Mouse (Mus musculus): Measurements from ENCODE around the gene Dnajc16.

The Dnajc16 gene

GRCm38 (mm10) chr4:141790524-141790990, at the start of gene Dnajc16:
Gene Dnajc16, minus strand, starts transcription at chr4:141790931.
- peak; percentile 99 for DNase-seq (ENCODE audit: low spot score)

GRCm38 (mm10) chr4:141834536-141835095, 43.9 kb upstream of the Dnajc16 start:
- DNase-seq (ENCODE audit: low spot score): no peak

DNA sequence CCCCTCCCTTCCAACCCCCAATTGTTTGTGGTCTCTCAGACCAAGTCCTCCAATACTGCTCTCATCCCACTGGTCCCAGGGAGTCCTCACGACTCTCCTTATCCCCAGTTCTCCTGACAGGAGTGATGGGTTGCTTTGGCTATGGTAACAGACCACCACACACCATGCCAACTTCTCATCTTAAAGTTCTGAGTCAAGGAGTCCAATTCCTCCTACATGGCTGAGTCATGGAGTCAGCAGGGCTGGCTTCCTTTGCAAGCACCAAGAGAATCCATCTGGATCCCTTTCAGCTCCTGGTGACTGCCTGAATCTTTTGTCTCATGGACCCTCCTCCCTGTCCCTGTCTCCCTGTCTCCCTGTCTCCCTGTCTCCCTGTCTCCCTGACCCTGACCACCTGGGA, 43.2 kb upstream of the Dnajc16 start:
- no peak for DNase-seq (ENCODE audit: low spot score)

DNA sequence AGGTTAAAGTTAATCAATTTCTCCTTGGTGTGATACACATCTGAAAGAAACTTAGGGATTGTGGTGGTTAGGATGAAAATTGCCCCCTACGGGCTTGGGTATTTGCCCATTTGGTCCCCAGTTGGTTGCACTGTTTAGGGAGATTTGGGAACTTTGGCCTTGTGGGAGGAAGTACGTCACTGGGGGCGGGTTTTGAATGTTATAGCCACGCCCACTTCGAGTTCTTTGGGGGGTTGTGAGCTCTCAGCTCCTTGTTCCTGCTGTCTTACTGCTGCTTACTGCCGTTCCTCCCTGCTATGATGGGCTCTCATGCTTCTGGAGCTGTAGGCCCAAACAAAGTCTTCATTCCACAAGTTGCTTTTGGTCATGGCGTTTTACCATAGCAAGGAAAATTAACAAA, 40.6 kb upstream of the Dnajc16 start:
- DNase-seq (ENCODE audit: low spot score): no peak

DNA sequence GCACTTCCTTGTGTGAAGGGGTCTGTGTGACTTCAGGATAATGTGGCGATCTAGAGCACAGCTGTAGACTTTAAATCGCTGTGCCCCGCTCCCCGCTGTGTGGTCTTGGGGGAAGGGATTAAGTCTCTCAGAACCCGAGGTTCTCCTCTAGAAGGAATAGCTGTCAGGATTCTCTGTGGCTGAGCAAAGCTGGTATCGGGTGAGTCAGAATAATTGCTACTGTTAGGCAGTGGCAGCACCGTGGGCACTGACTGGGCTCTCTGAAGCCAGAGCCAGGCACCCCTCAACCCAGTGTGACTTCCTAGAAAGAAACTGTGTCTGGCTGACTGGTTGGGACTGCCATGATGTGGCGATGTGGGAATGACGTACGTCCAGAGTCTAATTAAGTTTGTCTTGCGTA, 39.6 kb upstream of the Dnajc16 start:
- no peak for DNase-seq (ENCODE audit: low spot score)

DNA sequence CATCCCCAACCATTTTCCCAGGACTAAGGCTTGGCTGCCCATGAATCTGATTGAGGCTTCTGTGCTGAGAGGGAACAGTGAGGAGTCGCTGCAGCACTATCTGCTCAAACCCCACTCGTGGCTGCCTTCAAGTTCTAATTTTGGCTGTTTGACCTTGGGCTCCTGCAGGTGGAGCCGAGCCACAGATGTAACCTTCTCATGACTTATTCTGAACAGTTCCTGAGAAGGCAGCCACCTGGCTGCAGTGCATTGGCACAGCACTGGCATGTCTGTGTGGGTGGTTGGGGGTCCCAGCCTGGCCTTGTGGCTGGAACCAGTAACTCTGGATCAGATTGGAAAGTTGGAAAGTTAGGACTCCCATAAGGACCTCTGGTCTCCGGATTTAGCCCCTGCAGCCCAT, 37.4 kb upstream of the Dnajc16 start:
- DNase-seq (ENCODE audit: low spot score): no peak

GRCm38 (mm10) chr4:141827401-141827800, 36.7 kb upstream of the Dnajc16 start:
- no peak for DNase-seq (ENCODE audit: low spot score)

- DNase-seq (ENCODE audit: low spot score): no peak
These were observed 35.3 kb upstream of the Dnajc16 start, which contains the start of gene Cela2a for GRCm38 (mm10) chr4:141826060-141826459. Gene Cela2a, minus strand, starts transcription at chr4:141826160.

DNA sequence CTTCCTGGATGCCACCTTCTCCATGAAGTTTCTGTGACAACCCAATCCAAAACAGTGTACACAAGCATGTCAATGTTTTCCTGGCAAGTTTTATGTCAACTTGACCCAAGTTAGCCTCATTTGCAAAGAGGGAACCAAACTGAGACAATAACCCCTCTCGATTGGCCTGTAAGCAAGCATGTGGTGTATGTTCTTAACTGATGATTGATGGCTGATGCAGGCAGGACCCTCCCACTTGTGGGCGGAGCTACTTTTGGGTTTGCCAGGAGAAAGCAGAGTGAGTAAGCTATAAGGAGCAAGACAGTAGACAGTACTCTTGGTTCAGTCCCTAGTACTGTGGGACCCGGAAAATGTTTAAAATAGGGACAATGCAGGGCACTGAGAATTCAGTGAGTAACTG, 32.2 kb upstream of the Dnajc16 start:
- no peak for DNase-seq (ENCODE audit: low spot score)

- no peak for DNase-seq (ENCODE audit: low spot score)
These were observed 31.4 kb upstream of the Dnajc16 start for GRCm38 (mm10) chr4:141822089-141822488.

DNA sequence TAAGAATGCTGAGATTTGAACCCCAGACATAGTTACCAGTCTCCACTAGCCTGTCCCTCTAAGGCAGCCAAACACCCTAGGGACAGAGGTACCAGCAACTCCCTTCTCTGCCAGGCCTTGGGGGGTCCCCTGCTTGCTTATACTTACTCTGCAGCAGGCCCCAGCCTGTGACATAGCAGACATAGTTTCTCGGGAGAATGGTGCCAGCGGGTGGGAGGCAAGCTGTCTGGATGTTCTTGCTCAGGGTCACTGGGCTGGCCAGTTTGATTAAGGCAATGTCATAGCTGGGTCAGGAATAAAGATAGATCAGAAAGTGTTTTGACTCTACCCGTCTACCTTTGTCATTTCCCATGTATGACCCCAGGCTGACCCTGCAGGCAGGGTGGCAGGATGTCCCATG, 30.4 kb upstream of the Dnajc16 start:
- no peak for DNase-seq (ENCODE audit: low spot score)

GRCm38 (mm10) chr4:141819316-141819715, 28.6 kb upstream of the Dnajc16 start:
- peak; percentile 70 for DNase-seq (ENCODE audit: low spot score)

DNA sequence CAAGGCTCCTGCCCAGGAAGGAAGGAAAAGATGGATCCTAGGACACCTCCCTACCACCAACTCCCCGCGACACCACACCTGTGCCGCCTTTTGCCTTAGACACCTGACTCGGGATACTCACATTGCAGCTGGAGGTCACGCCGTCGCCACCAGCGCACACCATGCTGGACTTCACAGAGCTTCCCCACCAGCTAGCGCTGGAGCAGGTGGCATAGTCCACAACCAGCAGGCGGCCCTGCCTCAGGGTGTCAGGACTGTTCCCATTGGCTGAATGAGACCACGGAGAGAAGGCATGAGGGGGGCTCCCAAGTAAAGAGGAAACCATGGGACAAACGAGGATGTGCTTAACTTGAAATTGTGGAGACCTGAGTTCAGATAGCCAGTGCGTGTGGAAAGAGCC, 28.1 kb upstream of the Dnajc16 start:
- DNase-seq (ENCODE audit: low spot score): no peak

DNA sequence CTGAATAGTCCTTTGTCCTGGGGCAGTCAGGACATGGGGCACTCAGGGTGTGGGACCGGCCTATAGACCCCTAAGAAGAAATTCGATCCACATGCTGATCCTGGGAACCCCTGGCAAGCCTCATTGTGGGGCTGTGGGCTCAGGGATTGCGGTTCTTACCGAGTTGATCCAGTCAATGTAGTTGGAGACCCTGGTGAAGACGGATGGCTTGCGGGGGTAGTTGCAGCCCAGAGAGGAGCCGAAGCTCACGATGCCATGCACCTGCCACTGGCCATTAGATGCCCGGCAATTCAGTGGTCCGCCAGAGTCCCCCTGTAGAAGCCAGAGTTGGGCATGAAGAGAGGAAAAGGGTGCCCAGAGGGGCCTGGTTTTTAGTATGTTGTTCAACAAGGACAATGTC, 27.0 kb upstream of the Dnajc16 start:
- no peak for DNase-seq (ENCODE audit: low spot score)

GRCm38 (mm10) chr4:141816776-141817655, 26.3 kb upstream of the Dnajc16 start:
- no peak for DNase-seq (ENCODE audit: low spot score)

DNA sequence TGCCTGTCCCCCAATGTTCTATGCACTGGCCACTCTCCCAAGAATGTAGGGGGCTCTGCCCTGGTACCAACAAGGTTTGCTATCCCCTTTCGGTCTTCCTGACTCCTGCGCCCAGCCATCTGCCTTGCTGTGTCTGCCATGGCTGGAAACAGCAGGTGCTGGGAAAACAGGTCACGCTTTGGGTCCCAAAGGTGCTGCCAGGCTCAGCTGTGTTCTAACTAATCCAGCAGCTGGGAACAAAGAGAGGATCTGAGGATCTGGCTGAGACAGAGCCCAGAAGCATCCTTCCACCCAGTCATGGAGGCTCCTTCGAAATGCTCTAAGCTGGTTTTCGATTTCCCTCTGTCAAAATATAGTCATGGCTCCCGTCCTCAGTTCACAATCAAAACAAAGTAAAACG, 25.5 kb upstream of the Dnajc16 start:
- DNase-seq (ENCODE audit: low spot score): no peak

GRCm38 (mm10) chr4:141811375-141811774, 20.6 kb upstream of the Dnajc16 start:
- no peak for DNase-seq (ENCODE audit: low spot score)

DNA sequence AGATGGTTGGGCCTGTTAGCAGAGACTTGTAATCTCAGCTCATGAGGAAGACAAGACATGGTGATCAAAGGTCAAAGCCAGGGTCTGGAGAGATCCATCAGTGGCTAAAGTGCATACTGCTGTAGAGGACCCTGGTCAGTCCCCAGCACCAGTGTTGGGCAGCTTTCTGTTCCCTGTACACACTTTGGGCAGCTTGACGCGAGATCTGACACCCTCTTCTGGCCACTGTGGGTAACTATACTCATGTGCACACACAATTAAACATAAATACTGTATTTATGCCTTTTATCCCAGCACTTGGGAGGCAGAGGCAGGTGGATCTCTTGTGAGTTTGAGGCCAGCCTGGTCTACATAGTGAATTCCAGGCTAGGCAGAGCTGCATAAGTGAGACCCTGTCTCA, 20.2 kb upstream of the Dnajc16 start:
- no peak for DNase-seq (ENCODE audit: low spot score)

GRCm38 (mm10) chr4:141809850-141810464, 19.2 kb upstream of the Dnajc16 start:
- DNase-seq (ENCODE audit: low spot score): no peak

GRCm38 (mm10) chr4:141805886-141806285, 15.2 kb upstream of the Dnajc16 start:
- no peak for DNase-seq (ENCODE audit: low spot score)

DNA sequence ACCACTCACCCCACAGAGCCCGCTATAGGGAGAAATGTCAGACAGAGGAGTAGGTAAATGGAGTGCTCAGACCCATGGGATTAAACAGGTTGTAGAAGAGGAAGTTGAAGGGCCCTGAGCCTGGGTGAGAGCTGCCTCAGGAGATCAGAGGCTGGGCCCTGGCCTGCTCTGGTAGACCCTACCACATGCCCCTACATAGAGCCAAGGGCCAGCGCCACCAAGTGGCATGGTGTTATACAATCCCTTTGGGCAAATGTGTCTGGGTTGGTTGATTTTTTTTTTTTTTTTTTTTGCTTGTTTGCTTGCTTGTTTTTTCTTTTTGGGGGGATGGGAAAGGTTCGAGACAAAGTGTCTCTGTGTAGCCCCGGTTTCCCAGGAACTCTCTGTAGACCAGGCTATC, 13.4 kb upstream of the Dnajc16 start:
- no peak for DNase-seq (ENCODE audit: low spot score)

GRCm38 (mm10) chr4:141797545-141797944, 6.8 kb upstream of the Dnajc16 start:
- no peak for DNase-seq (ENCODE audit: low spot score)

DNA sequence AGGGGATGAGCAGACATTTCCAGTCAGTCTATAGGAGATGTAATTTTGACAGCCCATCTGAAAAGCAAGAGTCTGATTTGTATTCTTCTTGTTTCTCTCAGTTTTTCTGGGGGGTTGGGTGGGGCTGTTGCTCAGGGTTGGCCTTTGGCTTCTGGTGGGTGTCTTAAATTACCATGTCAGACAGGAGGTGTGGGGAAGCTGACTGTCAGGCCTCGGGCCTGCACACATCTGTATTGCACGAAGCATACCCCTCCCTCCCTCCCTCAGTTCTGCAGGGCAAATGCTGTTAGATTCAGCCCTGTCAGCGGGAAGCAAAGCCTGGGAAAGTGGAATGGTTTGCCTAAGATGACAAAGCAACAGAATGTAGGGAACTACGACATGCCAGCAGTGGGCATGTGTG, 6.2 kb upstream of the Dnajc16 start:
- DNase-seq (ENCODE audit: low spot score): no peak

Measured in testis, postnatal 14 days (tissue).